Comparison of ENCODE assay signal across 9 mouse cellular contexts in the genomic region with DNA sequence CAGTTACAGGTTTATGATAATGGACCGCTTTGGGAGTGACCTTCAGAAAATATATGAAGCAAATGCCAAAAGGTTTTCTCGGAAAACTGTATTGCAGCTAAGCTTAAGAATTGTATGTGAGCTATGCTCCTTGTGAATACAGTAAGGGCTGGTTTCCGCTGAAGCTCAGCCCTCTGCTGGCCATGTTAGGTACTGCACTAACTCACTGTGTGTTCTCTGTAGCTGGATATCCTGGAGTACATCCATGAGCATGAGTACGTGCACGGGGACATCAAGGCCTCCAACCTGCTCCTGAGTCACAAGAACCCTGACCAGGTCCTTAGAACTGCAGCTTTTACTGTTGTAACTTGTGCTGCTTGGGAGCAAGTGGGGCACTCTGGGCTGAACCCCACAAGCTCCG. TPM values are rescaled to one million over a fixed set of nuclear protein-coding genes. Genes with fewer than 3 reads are reported as not detected.
DNase-seq lines count a peak whose midpoint lies in the region; ATAC-seq lines count a peak whose summit lies in the region.
"Had no signal": no experiment of that assay in that cellular context is flagged by ENCODE, and none has a peak within 500 bp of the region (broad histone marks: within the 10 kb centered on the region; RNA-seq: fewer than 3 reads in every experiment).

No protein-coding gene starts in this region.

- WGBS in forebrain, embryonic 13.5 days = 41% methylated on average over 6 of the region's 6 CpGs

- H3K36me3 ChIP-seq in forebrain, embryonic 13.5 days (ENCODE audit: poor library complexity, severe bottlenecking) = peaks cover 37% of the 10 kb centered on the region

- H3K4me1 ChIP-seq in forebrain, embryonic 13.5 days = peaks cover 6% of the 10 kb centered on the region; the same call in 1 of the 2 replicates
- H3K4me1 ChIP-seq: midbrain, embryonic 12.5 days had no signal

- peak; percentile 65; the same call in 1 of the 2 replicates for ATAC-seq in forebrain, embryonic 13.5 days
- peak; percentile 82 to 84 for ATAC-seq in hematopoietic stem cell, adult 5-6 weeks (replicated peaks in 1 of 2; ENCODE audit: insufficient read depth in 1 of 2, low FRiP score in 2 of 2, low TSS enrichment in 1 of 2, low read depth in 1 of 2, poor library complexity in 2 of 2, severe bottlenecking in 2 of 2)

- DNase-seq in MN1 (ENCODE audit: low spot score) = peak; percentile 63
- peak; percentile 66 for DNase-seq in c-Kit-positive CD71-positive TER-119-negative erythroid progenitor cells, embryonic 14.5 days (ENCODE audit: low read depth)
- peak; percentile 84 to 85 for DNase-seq in layer of hippocampus, postnatal 36 days
- peak; percentile 91 for DNase-seq in lung, postnatal 36 days
- peak; percentile 96 for DNase-seq in right cerebral cortex, adult 2 months (ENCODE audit: low spot score in 2 of 2)
- DNase-seq in urinary bladder, postnatal 10 days (ENCODE audit: low spot score) = peak; percentile 35

- H3K27me3 ChIP-seq in forebrain, embryonic 13.5 days = no peaks in the 10 kb centered on the region
- H3K27me3 ChIP-seq: midbrain, embryonic 12.5 days had no signal

- no peak overlapping the region for H3K27ac ChIP-seq in forebrain, embryonic 13.5 days
- H3K27ac ChIP-seq: midbrain, embryonic 12.5 days had no signal

- no peaks in the 10 kb centered on the region for H3K9me3 ChIP-seq in forebrain, embryonic 13.5 days (replicated peaks)
- H3K9me3 ChIP-seq: midbrain, embryonic 12.5 days had no signal

- no peak overlapping the region for H3K9ac ChIP-seq in forebrain, embryonic 13.5 days
- H3K9ac ChIP-seq: midbrain, embryonic 12.5 days had no signal

- no peak overlapping the region for H3K4me2 ChIP-seq in forebrain, embryonic 13.5 days
- H3K4me2 ChIP-seq: midbrain, embryonic 12.5 days had no signal

- H3K4me3 ChIP-seq in forebrain, embryonic 13.5 days = no peak overlapping the region
- H3K4me3 ChIP-seq: midbrain, embryonic 12.5 days had no signal

RNA-seq across cellular contexts. Expression of a gene that starts 45.8 kb away (rescaled TPM):
- polyA plus RNA-seq in forebrain, embryonic 13.5 days (2015; fragmentation: Nextera tagmentation; extraction: Ambion mirVana) = 98.6 and 101 TPM in 2 replicates
- total RNA-seq in hematopoietic stem cell, adult 5-6 weeks (2017) = 145 and 151 TPM in 2 replicates
- total RNA-seq in layer of hippocampus, postnatal 36 days (2021) = 10 to 100 TPM; 14.9 to 17.3 TPM

Comparison
In these comparisons a context has a peak if more than half of its experiments do, and no peak if none do; other contexts are left out.
1. DNase-seq: peak in every context shown above with its lines; median percentile 96 in right cerebral cortex, adult 2 months; 91 in lung, postnatal 36 days; 84 in layer of hippocampus, postnatal 36 days; 66 in c-Kit-positive CD71-positive TER-119-negative erythroid progenitor cells, embryonic 14.5 days; 63 in MN1; 35 in urinary bladder, postnatal 10 days.